Mouse (Mus musculus) left cerebral cortex, postnatal 10 days (tissue): ENCODE data around the gene Arl4c. TPM values are rescaled to one million over a fixed set of nuclear protein-coding genes. Genes with fewer than 3 reads are reported as not detected.

Experiments
- DNase-seq, 2 experiments: peaks; one replicate each; pipeline ENCODE4 v3.0.0; 2021 to 2022; ENCODE audit warnings: low spot score in 2 of 2, mixed read lengths in 1 of 2; ENCODE audit errors: extremely low spot score in 1 of 2
- intact Hi-C: fragments of 180-260 bp; cut with DNase I; formaldehyde crosslinking; loops from one replicate; pipeline ENCODE4 v1.15.1; 2025
- total RNA-seq, 2 experiments: library from RNA; stranded (reverse); gene quantifications; 2 replicates each; pipeline ENCODE4 v1.2.3; 2021

Gene Arl4c
- total RNA-seq, 2 experiments from 2014 or later, result 56.2 to 62.1 TPM

DNA sequence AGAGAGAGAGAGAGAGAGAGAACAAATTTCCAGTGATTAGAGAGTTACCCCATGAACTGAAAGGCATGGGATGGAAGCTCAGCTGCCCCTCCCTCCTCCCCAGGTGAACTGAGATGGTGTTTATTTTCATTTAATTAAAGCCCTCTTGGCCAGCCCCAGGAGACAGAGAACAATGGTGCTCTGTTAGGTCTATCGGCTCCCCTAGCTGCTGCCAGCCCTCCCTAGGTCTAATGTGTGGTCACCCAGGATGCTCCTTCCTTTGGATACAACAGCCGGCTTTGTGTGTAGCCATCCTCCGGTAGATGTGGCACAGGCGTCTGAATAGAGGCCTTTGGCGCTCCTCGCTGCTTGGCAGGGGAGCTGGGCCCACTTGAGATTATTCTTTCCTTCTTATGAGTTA lies 5.5 kb upstream of the Arl4c start:
- intact Hi-C loops, result loop anchor here (2.0 to 5.0 kb wide), 2 partner anchors 145 to 250 kb away; no protein-coding TSS in a partner anchor
- no peak for DNase-seq

DNA sequence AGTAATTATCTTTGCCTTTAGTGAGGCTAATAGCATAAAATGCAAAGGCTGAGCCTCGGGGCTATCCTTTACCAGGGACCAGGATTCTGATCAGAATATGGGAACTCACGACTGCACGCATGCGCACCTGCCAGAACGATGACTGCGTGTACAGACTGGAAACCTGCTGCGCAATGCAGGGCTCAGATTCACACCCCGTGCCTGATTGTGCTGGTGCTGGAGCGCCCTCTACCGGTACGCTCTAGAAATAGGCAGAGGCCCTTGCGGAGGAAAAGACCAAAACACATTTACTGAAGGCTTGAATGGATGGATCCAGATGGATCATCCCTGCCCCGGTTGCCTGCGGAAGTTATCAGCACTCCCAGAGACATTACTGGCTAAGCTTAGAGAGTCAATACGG lies 3.8 kb upstream of the Arl4c start:
- intact Hi-C loops, result loop anchor here (2.0 to 5.0 kb wide), 2 partner anchors 143 to 248 kb away; no protein-coding TSS in a partner anchor
- peak; percentile 93 to 94 for DNase-seq

DNA sequence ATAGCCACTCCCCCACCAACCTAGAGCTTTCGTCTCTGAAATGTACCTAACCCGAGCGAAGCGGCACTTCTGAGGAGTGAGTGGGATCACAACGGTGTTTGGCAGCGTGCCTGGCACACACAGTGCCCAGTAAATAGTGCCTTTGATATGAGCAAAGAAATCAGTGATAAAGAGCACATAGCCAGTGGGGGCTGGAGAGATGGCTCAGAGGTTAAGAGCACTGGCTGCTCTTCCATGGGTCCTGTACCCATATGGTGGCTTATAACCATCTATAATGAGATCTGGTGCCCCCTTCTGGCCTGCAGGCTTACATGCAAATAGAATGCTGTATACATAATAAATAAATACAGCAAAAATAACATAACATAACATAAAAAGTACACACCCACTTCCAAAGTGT lies 3.0 kb upstream of the Arl4c start:
- intact Hi-C loops, result loop anchor here (5.0 kb wide), 1 partner anchor 248 kb away; no protein-coding TSS in a partner anchor
- DNase-seq, result peak in 1 of 2 experiments; percentile 34

DNA sequence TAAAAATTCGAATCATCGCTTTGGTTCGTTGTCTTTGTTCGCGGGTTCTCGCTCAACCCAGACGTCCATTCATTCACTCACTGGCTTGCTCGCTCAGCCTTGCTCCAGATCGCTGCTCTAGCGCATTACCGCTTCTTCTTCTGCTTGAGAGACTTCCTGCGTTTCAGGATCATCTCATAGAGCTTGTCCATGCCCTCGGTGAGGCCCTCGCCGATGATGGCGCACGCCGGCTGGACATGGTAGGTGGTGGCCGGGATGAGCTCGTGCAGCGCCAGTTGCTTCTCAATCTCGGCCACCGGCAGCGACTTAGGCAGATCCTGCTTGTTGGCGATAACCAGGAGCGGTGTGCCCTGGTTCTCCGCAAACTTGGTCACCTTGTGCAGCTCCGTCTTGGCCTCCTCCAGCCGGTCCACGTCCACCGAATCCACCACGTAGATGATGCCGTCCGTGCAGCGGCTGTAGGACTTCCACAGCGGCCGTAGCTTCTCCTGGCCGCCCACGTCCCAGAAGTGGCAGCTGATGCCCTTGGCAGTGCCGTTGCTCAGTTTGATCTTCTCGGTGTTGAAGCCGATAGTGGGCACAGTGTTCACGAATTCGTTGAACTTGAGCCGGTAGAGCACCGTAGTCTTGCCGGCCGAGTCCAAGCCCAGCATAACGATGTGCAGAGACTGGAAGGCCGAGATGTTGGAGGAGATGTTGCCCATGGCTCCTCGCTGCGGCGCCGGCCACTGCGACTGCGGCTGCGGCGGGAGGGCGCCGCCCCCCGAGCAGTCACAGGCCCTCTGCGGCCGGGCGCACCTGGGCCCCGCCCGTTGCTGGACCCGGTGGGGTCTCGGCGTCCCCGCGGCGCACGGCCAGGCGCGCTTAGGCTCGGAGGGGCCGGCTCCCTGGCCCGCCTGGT lies 810 bp downstream of the Arl4c start:
- DNase-seq, result peak in 1 of 2 experiments; percentile 60
- intact Hi-C loops, result loop anchor here (5.0 kb wide), 2 partner anchors 44 to 344 kb away; no protein-coding TSS in a partner anchor

DNA sequence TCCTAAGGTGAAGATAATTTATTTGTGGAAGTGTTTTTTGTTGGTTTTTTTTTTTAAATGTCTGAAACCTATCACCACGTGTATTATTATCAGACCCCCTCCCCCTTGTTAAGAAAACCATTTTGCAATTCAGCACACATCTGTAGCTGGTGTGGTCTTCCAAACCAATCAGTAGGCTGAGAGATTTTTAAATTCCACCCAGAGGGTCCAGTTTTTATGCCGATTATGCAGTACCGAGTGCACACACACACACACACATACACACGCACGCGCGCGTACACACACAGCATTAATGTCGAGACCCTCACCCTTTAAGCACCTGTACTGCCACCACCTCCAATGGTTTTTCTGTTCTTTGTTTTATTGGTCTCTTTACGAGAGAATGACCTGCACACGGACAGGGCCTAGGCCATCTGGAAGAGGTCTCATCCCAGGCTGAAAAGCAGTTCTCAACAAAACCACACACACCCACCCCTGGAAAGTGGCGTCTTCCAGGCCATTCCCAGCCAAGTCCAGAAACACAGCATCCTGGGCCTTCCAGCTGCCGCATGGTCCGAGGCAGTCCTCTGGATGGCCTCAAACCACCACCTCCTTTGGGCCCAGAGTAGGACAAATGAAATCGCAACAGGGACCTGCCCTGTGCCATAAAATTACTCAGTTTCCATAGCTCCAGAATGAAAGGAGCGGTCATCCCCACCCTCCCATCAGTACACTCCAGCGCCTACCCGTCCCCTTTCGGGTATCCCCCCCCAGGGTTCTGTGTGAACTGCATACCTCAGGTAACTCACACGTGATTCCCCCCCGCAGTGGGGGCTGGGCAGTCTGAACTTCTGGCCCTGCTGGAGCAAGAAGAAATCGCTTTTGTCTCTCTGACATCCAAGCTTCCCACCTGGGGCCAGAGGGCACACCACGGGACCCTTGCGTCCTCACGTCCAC lies 1.9 kb downstream of the Arl4c start:
- intact Hi-C loops, result loop anchor here (5.0 kb wide), 2 partner anchors 43 to 343 kb away; no protein-coding TSS in a partner anchor
- peak in 1 of 2 experiments; percentile 66 for DNase-seq

DNA sequence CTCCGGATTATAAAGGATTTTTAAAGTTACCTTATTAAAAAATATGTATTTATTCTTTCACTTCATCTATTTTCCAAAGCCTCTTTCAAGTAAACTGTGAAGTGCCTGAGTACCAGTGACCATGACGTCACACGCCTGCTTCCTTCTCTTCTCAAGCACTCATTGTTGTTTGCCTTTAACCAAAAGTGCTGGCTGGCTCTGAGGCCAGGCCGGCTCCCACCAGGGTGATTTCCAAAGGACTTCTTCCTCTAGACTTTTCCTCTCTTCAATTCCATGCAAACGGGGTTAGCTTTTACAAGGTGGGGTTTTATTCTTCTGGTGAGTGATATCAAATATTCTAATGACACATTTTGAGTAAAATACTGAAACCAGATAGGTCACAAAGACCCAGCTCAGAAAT lies 2.6 kb downstream of the Arl4c start:
- DNase-seq, result peak; percentile 44 to 47
- intact Hi-C loops, result no loop called here

DNA sequence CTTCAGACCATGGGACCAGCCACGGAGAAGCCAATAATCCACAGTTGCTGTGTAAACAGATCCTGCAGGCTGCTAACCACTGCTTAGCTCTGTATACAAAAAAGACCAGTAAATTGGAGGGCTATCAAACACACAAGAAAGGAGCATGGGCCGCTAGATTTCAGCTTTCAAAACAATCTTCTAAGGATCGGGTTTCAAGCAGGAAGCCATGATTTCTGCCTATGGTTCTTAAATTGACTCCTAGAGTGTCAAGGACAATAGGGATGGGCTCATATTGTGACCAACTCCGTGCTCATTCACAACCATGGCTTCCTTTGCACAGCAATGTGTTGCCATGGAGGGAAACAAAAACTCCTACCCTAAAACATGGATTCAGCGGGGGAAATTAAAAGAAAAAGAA lies 3.1 kb downstream of the Arl4c start:
- DNase-seq, result no peak
- intact Hi-C loops, result no loop called here

DNA sequence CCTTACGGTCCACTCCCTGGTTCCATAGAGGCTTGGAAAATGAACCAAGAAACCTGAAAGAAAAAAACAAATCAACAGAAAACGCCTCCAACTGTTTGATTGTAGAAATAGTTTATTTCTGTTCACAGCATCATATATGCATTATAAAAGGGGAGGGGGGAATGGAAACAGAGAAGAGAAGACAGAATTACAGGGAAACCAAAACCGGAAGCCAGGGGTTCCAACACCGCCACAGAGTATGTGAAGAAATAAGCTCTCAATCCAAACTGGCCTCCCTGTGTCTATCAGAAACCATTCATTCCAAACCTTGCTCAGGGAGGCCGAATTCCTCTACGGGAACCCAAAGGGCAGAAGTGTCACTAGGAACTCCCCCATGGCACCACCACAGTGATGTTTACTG lies 3.9 kb downstream of the Arl4c start:
- intact Hi-C loops, result no loop called here

DNA sequence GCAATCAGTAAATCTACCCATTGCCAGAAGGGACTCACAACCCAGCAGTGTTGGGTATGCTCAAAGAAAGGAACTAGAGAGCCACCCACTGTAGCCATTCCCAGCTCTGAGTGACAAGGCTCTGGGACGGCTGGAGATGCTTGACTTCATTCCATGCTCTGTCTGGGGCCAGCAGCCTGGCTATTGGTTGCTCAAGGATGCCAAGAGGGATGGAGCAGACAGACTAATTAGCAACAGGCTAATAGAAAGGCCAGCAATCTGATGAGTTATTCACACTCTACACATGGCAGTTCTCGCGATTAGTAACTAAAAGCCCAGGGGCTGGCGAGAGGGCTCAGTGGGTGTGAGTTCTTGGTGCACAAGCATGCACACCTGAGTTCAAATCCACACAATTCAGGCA lies 5.6 kb downstream of the Arl4c start:
- intact Hi-C loops, result no loop called here
- DNase-seq, result no peak

More for the DNA sequence above, 3.9 kb downstream of the Arl4c start:
- DNase-seq, result no peak

DNA sequence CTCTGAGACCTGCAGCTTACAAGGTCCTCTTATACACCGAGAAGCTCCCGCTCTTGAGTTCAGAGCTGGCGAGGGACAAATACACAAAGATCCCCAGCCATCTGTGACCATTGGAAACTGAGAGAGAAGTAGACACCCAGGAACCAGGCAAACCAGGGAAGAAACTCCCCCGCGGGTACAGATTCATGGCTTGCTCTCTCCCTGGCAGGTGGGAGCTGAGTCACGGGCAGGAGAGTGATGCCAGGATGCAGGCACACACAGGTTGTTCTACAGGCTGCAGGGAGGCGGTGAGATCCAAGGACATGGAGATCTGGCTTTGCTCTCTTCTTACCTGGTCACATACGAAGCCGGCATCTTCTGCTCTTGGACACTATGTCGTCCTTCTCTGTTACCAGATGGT lies 7.7 kb downstream of the Arl4c start:
- DNase-seq, result no peak
- intact Hi-C loops, result no loop called here

DNA sequence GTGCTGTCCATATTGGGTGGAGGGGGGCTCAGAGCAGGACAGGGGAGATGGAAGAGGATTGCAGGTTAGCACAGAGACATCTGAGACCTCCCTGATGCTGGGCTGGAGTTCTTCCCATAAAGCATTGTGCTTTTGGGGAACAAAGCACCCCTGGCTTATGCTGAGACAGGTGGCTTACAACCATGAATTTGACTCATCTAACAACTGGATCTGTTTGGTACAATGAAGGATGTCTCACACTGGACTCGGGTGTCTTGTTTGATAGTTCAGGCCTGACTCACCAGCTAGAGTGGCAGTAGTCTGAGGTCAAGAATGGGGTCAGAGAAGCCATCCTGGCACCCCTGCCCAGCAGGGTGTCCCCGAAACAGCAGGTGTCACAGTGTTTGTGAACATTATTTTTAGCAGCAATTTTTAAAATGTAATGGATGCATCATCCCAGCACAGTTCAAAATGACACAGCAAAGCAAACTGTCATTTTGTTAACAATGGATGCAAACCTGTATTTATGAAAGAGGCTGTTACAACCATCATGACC lies 9.7 kb downstream of the Arl4c start:
- intact Hi-C loops, result no loop called here
- no peak for DNase-seq

DNA sequence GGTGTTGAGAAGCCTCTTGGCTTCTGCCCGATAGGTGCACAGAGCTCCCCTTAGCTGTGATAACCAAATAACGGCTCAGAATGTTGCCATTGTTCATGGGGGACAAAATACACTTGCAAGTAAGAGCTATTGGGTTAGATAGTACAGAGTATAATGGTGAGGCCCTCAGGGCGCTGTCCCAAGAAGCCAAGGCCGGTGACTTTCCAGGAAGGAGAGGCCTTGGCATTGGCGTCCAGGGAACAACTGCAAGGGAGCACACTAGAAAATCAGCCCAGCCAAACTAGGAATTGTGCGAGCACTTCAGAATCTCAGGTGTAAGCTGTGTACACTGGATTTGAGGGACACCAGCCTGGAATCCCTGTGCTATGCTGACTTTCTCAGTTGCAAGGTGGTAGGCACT lies 11.4 kb downstream of the Arl4c start:
- intact Hi-C loops, result no loop called here
- no peak for DNase-seq

DNA sequence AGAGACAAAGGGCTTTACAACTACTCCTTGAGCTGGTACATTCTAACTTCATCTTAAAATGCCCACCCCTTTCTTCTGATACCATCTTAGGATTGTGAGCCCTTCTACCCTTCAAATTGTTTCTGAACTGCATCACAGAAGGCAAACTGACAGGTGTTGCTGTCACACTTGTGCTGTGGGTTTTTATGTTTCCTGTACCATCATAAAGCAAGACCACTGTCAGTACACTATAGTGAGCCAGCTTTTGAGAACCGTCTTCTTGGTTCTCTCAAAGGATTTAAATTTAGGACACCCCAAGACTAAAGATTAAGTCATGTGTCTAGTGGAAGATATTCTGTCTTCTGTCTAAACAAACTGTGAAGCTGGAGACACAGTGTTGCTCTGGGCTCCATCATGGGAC lies 17.3 kb downstream of the Arl4c start:
- intact Hi-C loops, result no loop called here
- no peak for DNase-seq

DNA sequence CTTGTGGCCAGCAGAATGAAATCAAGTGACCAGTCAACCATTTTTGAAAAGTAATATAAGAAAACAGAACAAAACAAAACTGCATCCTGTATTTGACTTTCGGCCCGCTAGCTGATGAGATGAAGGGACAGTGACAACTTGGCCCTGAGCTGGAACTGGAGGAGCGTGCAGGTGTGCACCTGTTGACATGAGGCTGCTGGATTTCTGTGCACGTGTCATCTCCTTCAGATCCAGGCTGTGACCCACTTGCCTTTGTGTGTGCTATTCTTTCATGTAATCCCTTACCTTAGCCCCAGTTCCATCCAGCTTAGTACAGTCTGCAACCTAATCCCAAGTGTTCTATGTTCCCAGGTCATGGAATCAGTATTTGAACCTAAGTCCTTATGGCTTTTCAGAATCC lies 20.4 kb downstream of the Arl4c start:
- intact Hi-C loops, result no loop called here
- no peak for DNase-seq

DNA sequence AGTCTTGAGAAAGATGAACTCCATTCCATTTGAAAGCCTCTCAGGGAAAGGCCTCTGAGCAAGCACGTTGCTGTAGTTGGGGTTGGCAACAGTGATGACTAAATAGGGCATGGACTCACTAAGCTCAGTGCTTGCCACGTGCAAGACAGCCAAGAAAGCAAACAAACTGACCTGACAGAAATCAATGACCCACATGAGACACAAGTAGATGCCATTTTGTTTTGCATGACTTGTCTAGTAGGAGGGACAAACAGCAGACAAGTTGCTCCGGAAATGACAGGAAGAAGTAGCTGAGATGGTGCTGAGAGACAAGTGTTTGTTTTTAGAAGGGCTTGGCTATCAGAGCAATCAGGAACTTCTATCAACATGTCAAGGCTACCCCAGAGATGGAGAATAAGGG lies 21.2 kb downstream of the Arl4c start:
- intact Hi-C loops, result no loop called here
- DNase-seq, result no peak

DNA sequence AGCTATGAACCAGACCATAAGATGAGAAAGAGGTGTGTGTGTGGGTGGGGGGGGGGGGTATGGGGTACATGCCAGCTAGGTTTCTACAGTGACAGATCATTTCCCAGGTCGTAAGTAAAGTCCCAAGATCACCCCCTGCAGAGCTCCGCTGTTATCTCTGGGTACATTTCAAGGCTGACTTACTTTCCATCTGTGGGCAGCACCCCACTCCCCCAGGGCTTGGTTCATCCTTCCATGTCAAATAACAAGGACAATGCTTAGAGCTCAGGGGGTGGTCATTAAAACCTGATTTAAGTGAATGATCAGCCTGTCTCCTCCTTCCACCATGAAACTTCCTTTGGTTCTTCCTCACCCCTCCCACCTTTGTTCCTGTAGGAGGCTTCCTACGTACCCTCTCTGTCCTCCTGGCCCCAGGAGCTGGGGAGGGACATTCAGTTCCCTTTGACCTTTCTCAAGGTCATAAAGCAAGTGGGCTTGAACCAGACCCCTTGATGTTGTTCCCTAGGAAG lies 23.7 kb downstream of the Arl4c start:
- DNase-seq, result no peak
- intact Hi-C loops, result no loop called here

DNA sequence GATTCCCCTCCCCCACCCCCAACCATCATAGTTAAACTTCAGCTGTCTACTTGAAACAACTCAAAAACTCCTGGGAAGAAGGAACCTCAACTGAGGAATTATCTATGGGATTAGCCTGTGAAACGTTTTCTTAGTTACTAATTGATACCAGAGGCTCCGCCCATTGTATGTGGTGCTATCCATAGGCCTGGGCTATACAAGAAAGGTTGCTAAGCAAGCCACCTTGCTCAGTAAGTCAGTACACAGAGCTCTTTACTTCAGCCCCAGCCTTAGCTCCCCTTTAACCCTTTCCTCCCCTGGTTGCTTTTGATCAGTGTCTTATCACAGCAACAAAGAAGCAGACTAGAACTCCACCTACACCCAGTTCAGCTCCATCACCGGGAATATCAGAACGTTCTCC lies 31.2 kb downstream of the Arl4c start:
- intact Hi-C loops, result no loop called here
- DNase-seq, result no peak

DNA sequence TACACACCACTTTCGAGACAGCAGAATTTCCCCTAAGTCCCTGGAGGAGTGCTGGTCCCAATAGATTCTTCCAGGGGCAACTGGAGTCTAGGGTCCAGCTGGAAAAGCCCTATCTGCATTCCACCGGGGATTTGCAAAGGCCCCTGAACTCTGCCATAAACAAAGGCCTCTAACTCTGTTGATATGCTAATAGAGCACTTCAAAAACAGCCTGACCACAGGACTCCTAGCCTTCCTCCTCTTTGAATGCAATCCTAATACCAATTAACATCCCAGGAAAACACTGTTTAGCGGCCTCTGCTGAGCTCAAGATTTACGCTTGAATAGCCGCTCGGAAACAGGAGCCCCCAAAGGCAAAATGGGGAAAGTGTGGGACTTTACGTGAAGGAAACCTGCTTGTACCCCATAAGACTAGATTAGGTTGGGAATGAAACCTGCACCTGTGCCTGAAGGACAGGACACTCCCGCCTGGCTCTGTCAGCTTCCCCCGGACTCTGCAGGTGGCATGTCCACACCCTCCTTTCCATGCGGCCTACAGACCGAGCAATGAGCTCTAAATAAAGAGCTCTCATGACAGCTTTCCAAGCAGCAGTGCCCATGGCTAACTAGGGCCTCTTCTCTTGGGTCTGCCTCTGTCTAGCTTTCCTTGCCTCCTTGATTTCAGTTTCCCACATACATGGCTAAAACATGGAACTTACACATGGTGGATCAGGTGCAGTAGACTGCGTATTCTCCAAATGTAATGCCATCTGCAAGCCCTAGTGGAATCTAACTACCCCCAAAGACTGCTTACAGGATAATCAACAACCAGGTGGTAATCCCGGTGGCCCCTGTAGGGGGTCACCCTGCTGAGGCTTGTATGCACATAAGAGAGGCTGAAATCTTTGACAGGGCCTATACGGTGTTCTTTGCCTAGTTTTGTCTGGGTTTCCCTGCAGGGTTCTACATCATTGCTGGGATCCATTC lies 32.9 kb downstream of the Arl4c start:
- no peak for DNase-seq
- intact Hi-C loops, result no loop called here
